Comparison of ENCODE assay signal across 7 mouse cellular contexts in genomic region chr2:180250930-180251611, GRCm38 (mm10). TPM values are rescaled to one million over a fixed set of nuclear protein-coding genes. Genes with fewer than 3 reads are reported as not detected.
DNase-seq lines count a peak whose midpoint lies in the region; ATAC-seq lines count a peak whose summit lies in the region.

No protein-coding gene starts in this region.

- H3K4me2 ChIP-seq in hindbrain, embryonic 15.5 days: no peak overlapping the region

- no peak overlapping the region for H3K9ac ChIP-seq in hindbrain, embryonic 15.5 days

- H3K4me3 ChIP-seq in hindbrain, embryonic 15.5 days: no peak overlapping the region
- peak overlapping the region; percentile 1 for H3K4me3 ChIP-seq in megakaryocyte, embryonic 14.5 days (replicated peaks)

- no peaks in the 10 kb centered on the region for H3K9me3 ChIP-seq in hindbrain, embryonic 15.5 days
- H3K9me3 ChIP-seq in megakaryocyte, embryonic 14.5 days: peaks cover under 1% of the 10 kb centered on the region; the same call in 1 of the 2 replicates

- no peak overlapping the region for H3K27ac ChIP-seq in hindbrain, embryonic 15.5 days (replicated peaks)

- no peaks in the 10 kb centered on the region for H3K36me3 ChIP-seq in hindbrain, embryonic 15.5 days
- H3K36me3 ChIP-seq in megakaryocyte, embryonic 14.5 days (replicated peaks; ENCODE audit: low read length): no peaks in the 10 kb centered on the region

- DNase-seq in cerebellum, postnatal 14 days: peak; percentile 90 to 93
- peak; percentile 75 to 81 for DNase-seq in frontal cortex, postnatal 36 days (ENCODE audit: low spot score in 2 of 2)
- peak; percentile 61 to 63 for DNase-seq in left cerebral cortex, adult 8-10 months (ENCODE audit: low spot score in 2 of 2)
- peak; percentile 88 to 91 for DNase-seq in right cerebral cortex, postnatal 10 days (ENCODE audit: low spot score in 2 of 2)

- 26% methylated on average over 11 of the region's 11 CpGs for WGBS in hindbrain, embryonic 15.5 days

- peaks cover 13% of the 10 kb centered on the region for H3K4me1 ChIP-seq in hindbrain, embryonic 15.5 days (replicated peaks)
- peaks cover 36% of the 10 kb centered on the region for H3K4me1 ChIP-seq in megakaryocyte, embryonic 14.5 days

- no peaks in the 10 kb centered on the region for H3K27me3 ChIP-seq in hindbrain, embryonic 15.5 days
- H3K27me3 ChIP-seq in megakaryocyte, embryonic 14.5 days (replicated peaks): no peaks in the 10 kb centered on the region

- peak; percentile 87 for ATAC-seq in activated CD4-positive, CD25-positive, alpha-beta regulatory T cell, adult 4 months
- ATAC-seq in hindbrain, embryonic 15.5 days (ENCODE audit: low FRiP score, low read depth): peak; percentile 83

RNA-seq across cellular contexts. Expression of gene Rps21, which starts 6.1 kb away (rescaled TPM):
- 1,000 to 10,000 TPM; 1,181 to 1,680 TPM for polyA plus RNA-seq in activated CD4-positive, CD25-positive, alpha-beta regulatory T cell, adult 4 months (2017; shearing (Covaris generic))
- 337 and 391 TPM in 2 replicates for polyA plus RNA-seq in hindbrain, embryonic 15.5 days (2015; fragmentation: Nextera tagmentation; extraction: Ambion mirVana)
- total RNA-seq in left cerebral cortex, adult 8-10 months (2022): 100 to 1,000 TPM; 616 to 845 (median 743) TPM
- 99.7 and 1,213 TPM in 2 replicates for polyA plus RNA-seq in megakaryocyte, embryonic 14.5 days (2012; ENCODE audit: insufficient read depth, low replicate concordance)

RNA-seq across cellular contexts. Expression of gene Cables2, which starts 22.2 kb away (rescaled TPM):
- polyA plus RNA-seq in activated CD4-positive, CD25-positive, alpha-beta regulatory T cell, adult 4 months (2017; shearing (Covaris generic)): 1 to 10 TPM; 5.9 to 7.2 TPM
- polyA plus RNA-seq in hindbrain, embryonic 15.5 days (2015; fragmentation: Nextera tagmentation; extraction: Ambion mirVana): 27.0 and 29.6 TPM in 2 replicates
- total RNA-seq in left cerebral cortex, adult 8-10 months (2022): 10 to 100 TPM; 27.2 to 31.6 (median 27.7) TPM
- polyA plus RNA-seq in megakaryocyte, embryonic 14.5 days (2012; ENCODE audit: insufficient read depth, low replicate concordance): 8.4 and 46.3 TPM in 2 replicates

RNA-seq across cellular contexts. Expression of gene Lama5, which starts 25.4 kb away (rescaled TPM):
- under 1 TPM; 0.28 to 0.59 TPM for polyA plus RNA-seq in activated CD4-positive, CD25-positive, alpha-beta regulatory T cell, adult 4 months (2017; shearing (Covaris generic))
- 2.5 and 3.5 TPM in 2 replicates for polyA plus RNA-seq in hindbrain, embryonic 15.5 days (2015; fragmentation: Nextera tagmentation; extraction: Ambion mirVana)
- total RNA-seq in left cerebral cortex, adult 8-10 months (2022): 10 to 100 TPM in 1 of 4 experiments, 1 to 10 TPM in 3; 5.9 to 11.1 (median 7.3) TPM
- 0.23 and 3.4 TPM in 2 replicates for polyA plus RNA-seq in megakaryocyte, embryonic 14.5 days (2012; ENCODE audit: insufficient read depth, low replicate concordance)

RNA-seq across cellular contexts. Expression of gene Rbbp8nl, which starts 38.6 kb away (rescaled TPM):
- not detected for polyA plus RNA-seq in activated CD4-positive, CD25-positive, alpha-beta regulatory T cell, adult 4 months (2017; shearing (Covaris generic))
- polyA plus RNA-seq in hindbrain, embryonic 15.5 days (2015; fragmentation: Nextera tagmentation; extraction: Ambion mirVana): not detected in 2 replicates
- not detected for total RNA-seq in left cerebral cortex, adult 8-10 months (2022)
- 0.96 TPM in 1 of 2 replicates, not detected in the other for polyA plus RNA-seq in megakaryocyte, embryonic 14.5 days (2012; ENCODE audit: insufficient read depth, low replicate concordance)
